Mouse (Mus musculus) forebrain, embryonic 15.5 days (tissue): ENCODE measurements around the gene Slc22a3. TPM values are rescaled to one million over a fixed set of nuclear protein-coding genes. Genes with fewer than 3 reads are reported as not detected.
A peak's percentile ranks its signal among the peaks of the same experiment; 100 is the strongest.

Source experiments
- ATAC-seq: fragments of 200-750 bp; cut with Nextera tagmentation; replicated peaks from 2 replicates; pipeline ENCODE4 v1.8.0; 2017; ENCODE audit warnings: mild to moderate bottlenecking, moderate TSS enrichment, moderate library complexity
- H3K27ac ChIP-seq: fragments of 300-500 bp; sonication (generic); replicated peaks from 2 replicates; pipeline ENCODE4 v1.5.1; 2015; ENCODE audit warnings: mild to moderate bottlenecking, inconsistent platforms
- H3K27me3 ChIP-seq: fragments of 300-500 bp; sonication (generic); 2 replicates; pipeline ENCODE4 v1.6.1; 2015; ENCODE audit warnings: inconsistent platforms
- H3K36me3 ChIP-seq: fragments of 300-500 bp; sonication (generic); 2 replicates; pipeline ENCODE4 v1.6.1; 2015; ENCODE audit warnings: mild to moderate bottlenecking, inconsistent platforms
- H3K4me1 ChIP-seq: fragments of 300-500 bp; sonication (generic); 2 replicates; pipeline ENCODE4 v1.6.1; 2015; ENCODE audit warnings: inconsistent platforms
- H3K4me2 ChIP-seq: fragments of 300-500 bp; sonication (generic); replicated peaks from 2 replicates; pipeline ENCODE4 v1.6.1; 2015; ENCODE audit warnings: mild to moderate bottlenecking, inconsistent platforms
- H3K4me3 ChIP-seq: fragments of 300-500 bp; sonication (generic); 2 replicates; pipeline ENCODE4 v1.5.1; 2015; ENCODE audit warnings: mild to moderate bottlenecking, inconsistent platforms
- H3K9ac ChIP-seq: fragments of 300-500 bp; sonication (generic); replicated peaks from 2 replicates; pipeline ENCODE4 v1.6.1; 2015; ENCODE audit warnings: mild to moderate bottlenecking, inconsistent platforms
- H3K9me3 ChIP-seq: fragments of 300-500 bp; sonication (generic); 2 replicates; pipeline ENCODE4 v1.6.1; 2016; ENCODE audit warnings: inconsistent platforms
- WGBS: fragments of 180-500 bp; shearing (Covaris S2); methylation state at CpG from one replicate; pipeline ENCODE4 v1.1.7; 2015; ENCODE audit warnings: mixed read lengths; 5-methylcytosine and 5-hydroxymethylcytosine counted together
- polyA plus RNA-seq: library from polyadenylated mRNA; unstranded; fragments of >200 nt; fragmentation: Nextera tagmentation; extraction: Ambion mirVana; gene quantifications from 2 replicates; pipeline ENCODE4 v1.2.1, GENCODE M21; 2015

Gene Slc22a3
- polyA plus RNA-seq, 1 experiment from 2014 or later: 0.51 TPM

DNA sequence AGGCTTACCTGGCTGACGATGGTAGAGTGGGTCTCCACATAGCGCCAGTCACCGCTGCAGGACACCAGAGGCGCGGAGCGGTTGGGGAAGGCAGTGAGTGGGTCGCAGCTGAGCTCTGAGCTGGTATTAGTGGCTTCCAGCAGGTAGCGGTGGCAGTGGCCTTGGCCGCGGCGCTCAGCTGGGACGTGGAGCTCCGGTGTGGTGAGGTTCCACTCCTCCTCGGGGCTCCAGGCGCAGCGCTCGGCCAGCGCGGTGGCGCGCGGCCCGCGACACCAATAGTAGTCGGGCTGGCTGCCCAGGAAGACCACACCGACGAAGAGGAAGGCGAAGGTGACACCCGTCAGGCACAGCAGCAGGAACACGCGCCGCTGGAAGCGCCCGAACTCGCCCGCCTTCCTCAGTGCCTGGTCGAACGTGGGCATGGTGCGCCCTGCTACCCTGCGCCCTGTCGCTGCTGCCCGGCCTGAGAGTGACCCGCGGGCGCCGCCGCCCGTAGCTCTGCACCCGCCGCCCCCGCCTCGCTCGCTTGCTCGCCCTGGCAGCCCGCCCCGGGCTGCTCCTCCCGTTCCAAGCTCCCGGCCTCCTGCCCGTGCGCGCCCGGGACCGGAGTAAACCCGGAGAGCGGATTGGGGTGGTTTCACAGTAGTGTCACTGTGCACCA lies 471 bp downstream of the Slc22a3 start:
- 3% methylated on average over 48 of the region's 65 CpGs for WGBS
- no peak for ATAC-seq
- H3K4me2 ChIP-seq: peak overlapping the region; percentile 46
- H3K36me3 ChIP-seq: no peaks in the 10 kb centered on the region
- H3K9me3 ChIP-seq: no peaks in the 10 kb centered on the region
- peaks cover 7% of the 10 kb centered on the region; the same call in 1 of the 2 replicates for H3K4me1 ChIP-seq
- H3K27ac ChIP-seq: no peak overlapping the region
- H3K9ac ChIP-seq: no peak overlapping the region
- peaks cover 41% of the 10 kb centered on the region for H3K27me3 ChIP-seq
- H3K4me3 ChIP-seq: peak overlapping the region; percentile 32

DNA sequence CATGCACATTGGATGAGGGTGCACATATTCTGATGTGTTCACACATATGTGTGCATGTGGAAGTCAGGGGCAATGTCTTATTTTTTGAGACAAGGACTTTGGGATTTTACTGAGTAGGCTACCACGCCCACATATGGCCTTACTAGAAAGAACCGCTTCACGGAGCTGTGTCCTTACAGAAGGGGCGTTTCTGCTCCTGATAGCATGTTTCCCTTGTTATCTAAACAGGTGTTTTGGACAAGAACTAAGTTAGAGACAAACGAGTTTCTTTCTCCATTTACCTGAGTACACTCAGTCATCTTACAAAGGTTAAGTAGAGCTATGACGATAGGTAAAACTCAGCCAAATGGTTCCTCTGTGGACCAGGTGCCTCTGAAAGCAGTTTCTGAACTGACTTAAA lies 1.8 kb downstream of the Slc22a3 start:
- WGBS: 82% methylated on average over 6 of the region's 6 CpGs

DNA sequence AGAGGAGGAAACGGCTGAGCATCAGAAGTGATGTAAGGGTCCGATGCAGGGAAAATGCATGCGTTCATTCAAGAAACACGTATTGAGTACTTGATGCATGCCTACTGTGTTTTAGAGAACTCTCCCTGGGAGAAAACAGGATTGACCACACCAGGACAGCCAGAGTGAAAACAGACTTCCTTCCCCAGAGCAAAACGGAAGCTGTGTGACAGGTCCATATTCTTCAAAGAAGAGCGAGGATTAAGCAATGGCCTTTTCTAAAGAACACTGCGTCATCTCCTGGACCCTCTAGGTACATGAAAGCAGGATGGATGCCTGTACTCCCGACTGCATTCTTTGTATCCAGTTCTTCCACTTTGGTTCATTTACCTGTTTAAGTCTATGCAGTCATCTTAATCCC lies 8.1 kb downstream of the Slc22a3 start:
- H3K4me2 ChIP-seq: no peak overlapping the region
- 88% methylated on average over 8 of the region's 8 CpGs for WGBS
- no peak for ATAC-seq

More for the DNA sequence above, 1.8 kb downstream of the Slc22a3 start:
- Histone ChIP-seq H3K36me3 (no peaks in the 10 kb centered on the region), H3K27ac (no peak overlapping the region), H3K4me3 (no peak overlapping the region), H3K4me2 (no peak overlapping the region), H3K4me1 (peaks cover 7% of the 10 kb centered on the region; the same call in 1 of the 2 replicates), H3K9me3 (no peaks in the 10 kb centered on the region), H3K9ac (no peak overlapping the region), H3K27me3 (peaks cover 41% of the 10 kb centered on the region)
- ATAC-seq: no peak

DNA sequence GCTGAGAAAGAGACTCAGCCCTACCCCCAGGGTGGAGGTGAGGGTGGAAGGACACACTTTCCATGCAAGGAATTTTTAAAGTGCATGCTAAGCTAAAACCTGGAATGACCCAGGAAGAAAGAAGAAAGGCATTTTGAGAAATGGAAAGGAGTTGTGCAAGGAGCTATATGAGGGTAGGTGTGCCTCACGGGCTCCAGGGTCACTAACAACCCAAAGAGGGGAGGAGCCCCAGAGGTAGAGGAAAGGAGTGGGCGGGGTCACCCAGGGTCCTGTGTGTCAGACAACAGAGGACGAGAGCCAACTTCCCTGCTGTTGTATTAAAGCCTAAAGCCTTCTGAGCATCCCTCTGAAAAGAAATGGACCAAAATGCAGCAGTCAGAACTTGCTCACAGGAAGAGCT lies 11.9 kb downstream of the Slc22a3 start:
- ATAC-seq: no peak
- Histone ChIP-seq H3K27me3 (no peaks in the 10 kb centered on the region), H3K36me3 (no peaks in the 10 kb centered on the region), H3K4me3 (no peak overlapping the region), H3K4me1 (no peaks in the 10 kb centered on the region), H3K27ac (no peak overlapping the region), H3K9me3 (no peaks in the 10 kb centered on the region), H3K4me2 (no peak overlapping the region), H3K9ac (no peak overlapping the region)
- WGBS: 39% methylated on average over 3 of the region's 3 CpGs

More for the DNA sequence above, 8.1 kb downstream of the Slc22a3 start:
- no peaks in the 10 kb centered on the region for H3K36me3 ChIP-seq
- no peak overlapping the region for H3K4me3 ChIP-seq
- no peak overlapping the region for H3K27ac ChIP-seq
- no peak overlapping the region for H3K9ac ChIP-seq
- H3K4me1 ChIP-seq: no peaks in the 10 kb centered on the region
- H3K27me3 ChIP-seq: no peaks in the 10 kb centered on the region; the same call in 1 of the 2 replicates
- no peaks in the 10 kb centered on the region for H3K9me3 ChIP-seq

DNA sequence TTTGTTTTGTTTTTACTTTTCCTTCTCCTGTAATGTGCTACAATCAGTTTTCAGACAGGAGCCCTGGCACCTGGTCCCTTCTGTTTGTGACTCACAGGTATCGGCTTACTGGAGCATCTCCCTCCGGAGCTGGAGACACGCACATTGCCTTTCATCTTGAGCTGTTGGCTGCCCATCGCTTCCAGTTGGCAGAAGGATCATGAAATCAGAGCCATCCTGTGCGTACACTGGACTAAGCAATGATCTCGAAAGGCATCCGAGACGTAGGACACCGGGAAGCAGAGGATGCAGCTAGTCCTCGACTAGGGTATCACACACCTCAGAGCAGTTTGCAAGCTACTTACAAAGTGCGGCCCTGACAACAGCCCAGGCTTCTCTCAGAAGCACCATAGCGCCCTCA lies 15.9 kb downstream of the Slc22a3 start:
- H3K9ac ChIP-seq: no peak overlapping the region
- no peaks in the 10 kb centered on the region for H3K4me1 ChIP-seq
- H3K9me3 ChIP-seq: no peaks in the 10 kb centered on the region
- H3K27ac ChIP-seq: no peak overlapping the region
- H3K36me3 ChIP-seq: no peaks in the 10 kb centered on the region
- no peak overlapping the region for H3K4me3 ChIP-seq
- ATAC-seq: no peak
- no peaks in the 10 kb centered on the region for H3K27me3 ChIP-seq
- 90% methylated on average over 12 of the region's 12 CpGs for WGBS
- no peak overlapping the region for H3K4me2 ChIP-seq

DNA sequence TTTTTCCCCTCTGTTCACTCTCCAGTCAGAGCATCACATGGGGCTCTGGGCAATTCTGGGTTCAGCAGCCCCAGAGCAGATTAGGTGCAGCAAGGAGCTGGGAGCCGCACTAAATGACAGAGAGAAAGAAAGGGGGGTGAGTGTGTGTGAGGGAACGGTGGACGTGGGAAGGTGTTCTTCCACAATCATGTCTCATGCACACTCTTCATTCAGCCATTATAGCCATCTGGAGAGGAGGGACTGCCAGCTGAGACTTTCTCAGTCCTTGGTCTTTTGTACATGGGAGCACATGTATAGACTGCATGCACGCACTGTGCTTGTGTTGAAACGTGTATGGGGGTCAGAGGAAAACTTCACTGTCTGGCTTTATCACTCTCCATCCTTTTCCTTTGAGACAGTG lies 17.6 kb downstream of the Slc22a3 start:
- 83% methylated on average over 5 of the region's 5 CpGs for WGBS
- H3K27me3 ChIP-seq: no peaks in the 10 kb centered on the region
- no peaks in the 10 kb centered on the region for H3K36me3 ChIP-seq
- no peak overlapping the region for H3K9ac ChIP-seq
- H3K4me2 ChIP-seq: no peak overlapping the region
- H3K4me3 ChIP-seq: no peak overlapping the region
- ATAC-seq: no peak
- no peaks in the 10 kb centered on the region for H3K9me3 ChIP-seq
- H3K4me1 ChIP-seq: no peaks in the 10 kb centered on the region
- no peak overlapping the region for H3K27ac ChIP-seq

DNA sequence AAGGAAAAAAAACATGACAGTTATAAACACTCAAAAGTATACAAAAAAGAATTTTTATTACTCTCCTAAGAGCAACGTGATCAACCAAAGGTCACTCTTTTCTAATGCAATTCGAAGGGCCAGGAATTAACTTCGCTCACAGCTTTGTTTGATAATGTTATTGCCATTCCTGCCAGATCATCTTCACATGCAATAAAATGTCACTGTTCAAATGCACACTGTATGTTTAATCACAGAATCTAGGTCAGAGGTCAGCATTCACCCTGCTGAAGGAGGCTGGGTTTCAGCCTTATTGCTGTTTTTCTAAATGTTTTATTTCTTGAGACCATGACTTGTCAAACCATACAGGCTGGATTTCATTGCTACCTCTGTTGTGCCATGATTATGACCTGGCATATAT lies 21.8 kb downstream of the Slc22a3 start:
- 89% methylated on average over 3 of the region's 3 CpGs for WGBS
- H3K9me3 ChIP-seq: no peaks in the 10 kb centered on the region
- H3K36me3 ChIP-seq: no peaks in the 10 kb centered on the region
- no peak overlapping the region for H3K4me2 ChIP-seq
- H3K9ac ChIP-seq: no peak overlapping the region
- no peak for ATAC-seq
- no peaks in the 10 kb centered on the region for H3K4me1 ChIP-seq
- no peak overlapping the region for H3K27ac ChIP-seq
- no peaks in the 10 kb centered on the region for H3K27me3 ChIP-seq
- H3K4me3 ChIP-seq: no peak overlapping the region

DNA sequence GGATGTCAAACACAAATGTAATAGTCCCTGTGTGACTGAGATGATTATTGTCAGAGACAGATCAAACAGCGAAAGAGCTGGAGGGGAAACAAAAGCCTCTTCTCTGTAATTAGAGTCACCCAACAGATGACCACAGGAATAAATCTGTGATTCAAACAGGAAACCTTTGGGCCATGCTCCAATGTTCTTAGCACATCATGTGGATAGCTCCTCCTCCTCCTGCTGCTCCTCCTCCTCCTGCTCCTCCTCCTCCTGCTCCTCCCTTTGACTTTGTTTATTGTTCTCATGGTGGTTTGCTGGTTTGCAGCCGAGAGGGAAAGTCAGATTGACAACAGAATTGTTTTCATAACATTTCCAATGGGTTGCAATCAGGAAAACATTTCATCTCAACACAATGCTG lies 28.1 kb downstream of the Slc22a3 start:
- Histone ChIP-seq H3K27ac (no peak overlapping the region), H3K4me3 (no peak overlapping the region), H3K9ac (no peak overlapping the region), H3K4me1 (no peaks in the 10 kb centered on the region), H3K36me3 (no peaks in the 10 kb centered on the region), H3K4me2 (no peak overlapping the region), H3K27me3 (no peaks in the 10 kb centered on the region), H3K9me3 (no peaks in the 10 kb centered on the region)
- no peak for ATAC-seq
- WGBS: 32% methylated on average over 2 of the region's 2 CpGs

DNA sequence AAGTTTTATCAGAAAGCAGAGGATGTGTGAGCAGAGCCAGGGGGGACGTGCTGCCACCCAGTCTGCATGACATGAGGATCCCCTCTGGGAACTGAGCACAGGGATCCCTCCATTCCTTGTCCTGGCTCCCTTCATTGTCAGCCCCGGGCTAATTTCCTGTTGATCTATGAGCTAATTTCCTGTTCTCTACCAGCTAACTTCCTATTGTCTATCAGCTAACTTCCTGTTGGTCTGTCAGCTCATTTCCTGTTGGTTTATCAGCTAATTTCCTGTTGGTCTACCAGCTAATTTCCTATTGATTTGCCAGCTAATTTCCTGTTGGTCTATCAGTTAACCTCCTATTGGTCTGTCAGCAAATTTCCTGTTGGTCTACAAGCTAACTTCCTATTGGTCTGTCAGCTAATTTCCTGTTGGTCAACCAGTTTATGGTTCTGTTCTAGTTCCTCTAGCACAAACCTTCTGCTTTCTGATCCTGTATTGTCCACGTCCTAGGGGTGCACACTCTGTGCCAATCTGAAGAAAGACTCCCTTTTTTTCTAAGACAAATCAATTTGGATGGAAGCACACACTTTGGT lies 32.9 kb downstream of the Slc22a3 start:
- Histone ChIP-seq H3K27ac (no peak overlapping the region), H3K9ac (no peak overlapping the region), H3K9me3 (no peaks in the 10 kb centered on the region), H3K4me1 (no peaks in the 10 kb centered on the region), H3K4me3 (no peak overlapping the region), H3K4me2 (no peak overlapping the region), H3K27me3 (no peaks in the 10 kb centered on the region), H3K36me3 (no peaks in the 10 kb centered on the region)
- no peak for ATAC-seq
- 83% methylated on average over 3 of the region's 3 CpGs for WGBS

DNA sequence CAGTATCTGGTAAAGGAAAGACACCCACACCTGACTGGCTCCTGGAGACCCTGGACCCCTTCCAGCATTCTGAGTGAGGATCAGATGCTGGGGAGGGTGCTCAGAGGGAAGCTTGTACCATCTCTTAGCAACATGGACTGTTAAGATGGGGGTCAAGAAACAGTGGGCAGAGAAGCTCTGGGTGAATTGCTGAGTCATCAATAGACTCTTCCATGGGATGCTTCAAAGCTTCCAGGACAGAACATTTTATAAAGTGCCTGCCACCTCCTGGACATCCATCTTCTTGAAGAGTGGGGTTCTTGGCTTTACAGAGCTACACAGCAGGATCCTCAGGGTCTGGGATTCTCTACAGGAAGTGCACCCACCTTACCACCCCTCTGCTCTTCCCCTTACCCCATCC lies 35.0 kb downstream of the Slc22a3 start:
- Histone ChIP-seq H3K4me2 (no peak overlapping the region), H3K27me3 (no peaks in the 10 kb centered on the region), H3K36me3 (no peaks in the 10 kb centered on the region), H3K9ac (no peak overlapping the region), H3K4me1 (no peaks in the 10 kb centered on the region), H3K4me3 (no peak overlapping the region), H3K9me3 (no peaks in the 10 kb centered on the region), H3K27ac (no peak overlapping the region)
- no peak for ATAC-seq

DNA sequence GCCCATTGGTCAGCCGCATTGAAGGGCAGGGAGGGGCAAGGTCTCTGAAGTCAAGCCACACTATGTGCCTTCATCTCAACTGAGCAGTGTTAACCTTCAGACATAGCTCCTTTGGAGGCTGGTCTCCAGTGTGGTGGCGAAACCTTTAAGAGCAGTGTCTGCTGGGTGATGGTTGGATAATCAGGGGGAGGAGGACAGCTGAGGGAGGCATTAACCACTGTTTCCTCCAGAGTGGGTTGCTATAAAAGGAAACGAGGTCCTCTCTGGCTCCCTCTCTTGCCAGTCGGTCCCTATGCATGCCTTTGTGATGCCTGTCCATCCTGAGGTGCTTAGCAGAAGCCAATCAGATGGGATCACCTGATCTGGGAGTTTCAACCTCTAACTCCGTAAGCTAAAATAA lies 38.8 kb downstream of the Slc22a3 start:
- H3K27ac ChIP-seq: no peak overlapping the region
- H3K4me3 ChIP-seq: no peak overlapping the region
- H3K9ac ChIP-seq: no peak overlapping the region
- H3K27me3 ChIP-seq: no peaks in the 10 kb centered on the region
- no peaks in the 10 kb centered on the region for H3K9me3 ChIP-seq
- H3K4me1 ChIP-seq: no peaks in the 10 kb centered on the region
- ATAC-seq: no peak
- no peak overlapping the region for H3K4me2 ChIP-seq
- H3K36me3 ChIP-seq: no peaks in the 10 kb centered on the region
- WGBS: 80% methylated on average over 5 of the region's 5 CpGs

DNA sequence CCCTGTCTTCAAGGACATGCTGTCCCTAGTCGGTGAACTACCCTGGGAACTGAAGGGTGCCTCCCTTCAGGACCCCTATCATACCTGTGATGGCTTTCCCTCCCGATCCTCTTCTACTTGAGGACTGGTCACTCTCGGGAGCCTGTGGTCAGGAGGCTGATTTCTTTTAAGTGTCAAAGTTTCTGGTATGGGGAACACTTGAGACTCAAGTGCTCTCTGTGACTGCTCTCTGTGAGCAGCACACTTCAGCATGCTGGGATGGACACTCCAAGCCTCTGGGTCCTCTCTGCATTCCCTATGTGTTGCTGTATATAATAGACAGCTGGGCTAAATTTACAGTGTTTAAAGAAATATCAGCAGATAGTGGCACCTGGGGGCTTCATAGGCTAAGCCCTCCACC lies 39.9 kb downstream of the Slc22a3 start:
- Histone ChIP-seq H3K4me2 (no peak overlapping the region), H3K9ac (no peak overlapping the region), H3K36me3 (no peaks in the 10 kb centered on the region), H3K9me3 (no peaks in the 10 kb centered on the region), H3K4me3 (no peak overlapping the region), H3K27me3 (no peaks in the 10 kb centered on the region), H3K4me1 (no peaks in the 10 kb centered on the region), H3K27ac (no peak overlapping the region)
- no peak for ATAC-seq
- WGBS: 86% methylated on average over 3 of the region's 3 CpGs

DNA sequence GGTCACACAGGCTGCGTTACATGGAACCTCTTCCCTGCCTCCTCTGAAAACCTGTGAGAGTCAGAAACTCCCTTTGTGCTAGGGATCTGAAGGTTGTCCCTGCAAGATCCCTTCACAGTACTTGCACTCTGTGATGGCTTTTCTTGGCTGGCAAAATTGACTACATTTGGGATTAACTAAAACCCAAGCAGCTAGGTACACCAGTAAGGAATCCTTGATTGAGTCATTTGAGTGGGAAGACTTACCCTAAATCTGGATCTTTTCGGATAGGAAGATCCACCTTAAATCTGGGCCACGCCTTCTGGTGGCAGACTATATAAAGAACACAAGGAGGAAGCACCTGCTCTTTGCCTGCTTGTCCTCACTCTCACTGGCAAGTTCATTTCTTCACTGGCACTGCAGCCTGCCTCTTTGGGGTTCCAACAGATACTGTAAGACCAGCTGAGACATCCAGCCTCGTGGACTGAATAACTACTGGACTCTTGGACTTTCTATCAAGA lies 41.0 kb downstream of the Slc22a3 start:
- H3K36me3 ChIP-seq: no peaks in the 10 kb centered on the region
- WGBS: 80% methylated on average over 4 of the region's 4 CpGs

More for the DNA sequence above, 41.0 kb downstream of the Slc22a3 start:
- no peak overlapping the region for H3K9ac ChIP-seq
- H3K27me3 ChIP-seq: no peaks in the 10 kb centered on the region
- no peak for ATAC-seq
- H3K4me1 ChIP-seq: no peaks in the 10 kb centered on the region
- no peak overlapping the region for H3K27ac ChIP-seq
- no peak overlapping the region for H3K4me3 ChIP-seq
- no peaks in the 10 kb centered on the region for H3K9me3 ChIP-seq
- H3K4me2 ChIP-seq: no peak overlapping the region
